Mouse (Mus musculus) forebrain, embryonic 10.5 days (tissue): ENCODE results near the gene Pnpla7. TPM values are rescaled to one million over a fixed set of nuclear protein-coding genes. Genes with fewer than 3 reads are reported as not detected.

ENCODE experiments used
- DNase-seq: peaks from one replicate; pipeline ENCODE4 v3.0.0-alpha.2; 2017; ENCODE audit warnings: low spot score; ENCODE audit errors: extremely low spot score
- H3K27ac ChIP-seq: fragments of 300-500 bp; sonication (generic); 2 replicates; pipeline ENCODE4 v1.5.1; 2016; ENCODE audit warnings: mild to moderate bottlenecking
- H3K27me3 ChIP-seq: fragments of 300-500 bp; sonication (generic); 2 replicates; pipeline ENCODE4 v1.6.1; 2016; ENCODE audit warnings: mild to moderate bottlenecking; ENCODE audit not compliant: poor library complexity, severe bottlenecking
- H3K36me3 ChIP-seq: fragments of 300-500 bp; sonication (generic); replicated peaks from 2 replicates; pipeline ENCODE4 v1.6.1; 2016; ENCODE audit warnings: mild to moderate bottlenecking, moderate library complexity
- H3K4me1 ChIP-seq: fragments of 300-500 bp; sonication (generic); 2 replicates; pipeline ENCODE4 v1.6.1; 2016
- H3K4me3 ChIP-seq: fragments of 300-500 bp; sonication (generic); 2 replicates; pipeline ENCODE4 v1.5.1; 2016; ENCODE audit warnings: mild to moderate bottlenecking, moderate library complexity
- H3K9me3 ChIP-seq: fragments of 300-500 bp; sonication (generic); 2 replicates; pipeline ENCODE4 v1.6.1; 2016; ENCODE audit warnings: mild to moderate bottlenecking, moderate library complexity
- WGBS: fragments of 180-500 bp; shearing (Covaris S2); methylation state at CpG from one replicate; pipeline ENCODE4 v1.1.7; 2016; 5-methylcytosine and 5-hydroxymethylcytosine counted together
- polyA plus RNA-seq: library from polyadenylated mRNA; unstranded; fragments of >200 nt; fragmentation: Nextera tagmentation; extraction: Ambion mirVana; gene quantifications from 2 replicates; pipeline ENCODE4 v1.2.1, GENCODE M21; 2016

Pnpla7 gene
- polyA plus RNA-seq, 1 experiment from 2014 or later: 4.5 TPM

DNA sequence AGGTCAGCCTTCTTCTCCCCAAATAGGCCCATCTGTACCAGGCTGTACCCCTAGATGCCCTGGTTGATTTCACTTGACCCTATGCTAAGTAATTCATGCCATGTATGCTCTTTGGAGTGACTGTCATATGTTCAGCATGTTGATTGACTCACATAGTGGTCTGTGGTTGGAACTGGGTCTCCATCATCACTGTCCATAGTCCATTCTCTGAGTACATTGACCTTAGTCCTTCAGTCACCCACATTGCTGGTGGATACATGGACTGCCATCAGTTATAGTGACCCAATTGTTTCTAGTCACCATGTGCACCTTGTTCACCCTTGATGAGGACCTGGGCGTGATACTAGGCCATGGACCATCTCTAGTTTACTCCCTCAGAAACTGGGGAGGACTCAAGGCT is 30.9 kb downstream of the Pnpla7 start:
- WGBS: 88% methylated on average over 1 of the region's 1 CpGs

DNA sequence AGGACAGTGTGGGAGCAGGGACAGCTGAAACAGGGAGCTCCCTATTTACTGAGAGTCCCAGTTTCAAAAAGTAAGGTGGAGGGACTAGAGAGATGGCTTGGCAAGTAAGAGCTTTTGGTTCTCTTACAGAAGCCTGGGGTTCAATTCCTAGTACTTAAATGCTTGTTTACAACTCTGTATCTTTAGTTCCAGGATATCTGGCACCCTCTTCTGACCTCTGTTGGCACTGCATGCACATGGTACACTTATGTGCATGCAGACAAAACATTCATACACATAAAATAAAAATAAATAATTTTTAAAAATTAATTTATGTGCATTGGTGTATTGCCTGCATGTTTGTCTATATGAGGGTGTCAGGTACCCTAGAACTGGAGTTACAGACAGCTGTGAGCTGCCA is 32.4 kb downstream of the Pnpla7 start:
- Histone ChIP-seq H3K4me1 (0 out of 2 replicates have a peak, but pooled peaks cover 6% of the 10 kb centered on the region), H3K27me3 (no peaks in the 10 kb centered on the region), H3K9me3 (no peaks in the 10 kb centered on the region), H3K27ac (no peak overlapping the region), H3K36me3 (no peaks in the 10 kb centered on the region), H3K4me3 (no peak overlapping the region)
- DNase-seq: no peak

More for the DNA sequence above, 30.9 kb downstream of the Pnpla7 start:
- H3K9me3 ChIP-seq: no peaks in the 10 kb centered on the region
- no peaks in the 10 kb centered on the region for H3K36me3 ChIP-seq
- no peak overlapping the region for H3K4me3 ChIP-seq
- no peak overlapping the region for H3K27ac ChIP-seq
- 0 out of 2 replicates have a peak, but pooled peaks cover 6% of the 10 kb centered on the region for H3K4me1 ChIP-seq
- no peak for DNase-seq
- no peaks in the 10 kb centered on the region for H3K27me3 ChIP-seq

DNA sequence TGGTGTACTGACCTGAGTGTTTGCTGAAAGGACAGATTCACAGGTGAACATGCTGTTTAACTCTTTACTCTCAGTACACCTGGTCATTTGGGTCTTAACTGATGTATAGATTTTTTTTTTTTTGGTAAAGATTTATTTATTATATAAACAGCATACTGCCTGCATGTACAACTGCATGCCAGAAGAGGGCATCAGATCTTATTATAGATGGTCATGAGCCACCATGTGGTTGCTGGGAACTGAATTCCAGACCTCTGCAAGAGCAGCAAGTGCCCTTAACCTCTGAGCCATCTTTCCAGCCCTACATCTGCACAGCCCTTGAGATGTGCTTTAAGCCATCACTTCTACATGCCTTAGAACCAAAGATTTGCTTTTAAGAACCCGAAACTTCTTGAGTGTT is 46.8 kb downstream of the Pnpla7 start:
- DNase-seq: no peak
- Histone ChIP-seq H3K36me3 (no peaks in the 10 kb centered on the region), H3K4me3 (no peak overlapping the region), H3K4me1 (0 out of 2 replicates have a peak, but pooled peaks cover 2% of the 10 kb centered on the region), H3K27ac (no peak overlapping the region), H3K27me3 (no peaks in the 10 kb centered on the region), H3K9me3 (no peaks in the 10 kb centered on the region)
- WGBS: 92% methylated on average over 1 of the region's 1 CpGs

DNA sequence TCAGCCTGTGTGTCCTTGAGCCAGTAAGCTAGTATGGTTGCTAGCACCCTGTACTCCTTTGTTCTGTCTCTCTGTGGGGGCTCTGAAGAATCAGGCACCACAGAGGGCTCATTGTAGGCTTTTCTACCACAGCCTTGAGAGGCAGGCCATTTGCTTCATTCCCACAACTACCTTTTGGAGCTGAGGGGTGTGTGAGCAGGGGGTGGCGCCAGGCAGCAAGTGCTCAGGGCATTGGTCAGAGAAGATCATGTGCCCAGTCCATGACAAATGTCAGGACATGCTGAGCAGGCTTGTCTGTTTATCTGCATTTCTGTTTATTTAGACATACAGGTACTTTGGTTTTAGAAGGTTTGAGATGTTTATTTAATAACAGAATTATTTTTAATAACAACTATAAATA is 49.3 kb downstream of the Pnpla7 start:
- H3K27me3 ChIP-seq: no peaks in the 10 kb centered on the region
- H3K36me3 ChIP-seq: no peaks in the 10 kb centered on the region
- no peaks in the 10 kb centered on the region for H3K4me1 ChIP-seq
- H3K9me3 ChIP-seq: no peaks in the 10 kb centered on the region
- 82% methylated on average over 1 of the region's 1 CpGs for WGBS
- H3K27ac ChIP-seq: no peak overlapping the region
- DNase-seq: no peak
- H3K4me3 ChIP-seq: no peak overlapping the region

DNA sequence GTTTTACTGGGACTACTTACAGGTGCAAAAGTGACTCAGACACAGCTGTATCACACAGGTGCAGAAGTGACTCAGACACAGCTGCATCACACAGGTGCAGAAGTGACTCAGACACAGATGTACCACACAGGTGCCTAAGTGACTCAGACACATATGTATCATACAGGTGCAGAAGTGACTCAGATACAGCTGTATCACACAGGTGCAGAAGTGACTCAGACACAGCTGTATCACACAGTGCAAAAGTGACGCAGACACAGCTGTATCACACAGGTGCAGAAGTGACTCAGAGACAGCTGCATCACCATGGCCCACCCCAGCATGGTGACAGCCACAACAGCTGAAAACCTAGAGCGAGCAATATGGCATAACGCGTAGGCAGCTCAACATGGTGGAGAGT is 59.2 kb downstream of the Pnpla7 start:
- DNase-seq: no peak

DNA sequence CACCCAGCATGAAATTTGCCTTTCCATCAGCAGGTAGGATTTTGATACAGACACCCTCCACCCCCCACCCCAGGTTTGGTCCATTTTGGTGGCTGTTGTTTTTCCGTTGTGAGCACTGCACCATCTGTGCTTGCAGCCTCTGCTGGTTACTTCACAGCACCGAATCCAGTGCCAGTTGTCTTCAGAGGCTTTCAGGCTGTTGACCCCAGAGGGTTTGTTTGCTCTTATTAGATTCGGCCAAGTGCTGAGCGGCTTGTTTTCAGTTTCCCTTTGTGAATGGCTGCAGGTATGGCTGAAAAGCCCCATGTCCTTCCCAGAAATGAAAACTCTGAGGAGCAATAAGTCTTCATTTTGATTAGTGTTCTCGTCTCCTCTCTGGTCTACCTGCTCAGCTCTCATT is 64.3 kb downstream of the Pnpla7 start:
- H3K4me3 ChIP-seq: no peak overlapping the region
- no peaks in the 10 kb centered on the region for H3K36me3 ChIP-seq
- no peak overlapping the region for H3K27ac ChIP-seq
- no peaks in the 10 kb centered on the region for H3K9me3 ChIP-seq
- 91% methylated on average over 5 of the region's 5 CpGs for WGBS
- no peak for DNase-seq
- no peaks in the 10 kb centered on the region for H3K27me3 ChIP-seq
- H3K4me1 ChIP-seq: no peaks in the 10 kb centered on the region

More for the DNA sequence above, 59.2 kb downstream of the Pnpla7 start:
- Histone ChIP-seq H3K4me1 (no peaks in the 10 kb centered on the region), H3K4me3 (no peak overlapping the region), H3K27me3 (no peaks in the 10 kb centered on the region), H3K27ac (no peak overlapping the region), H3K36me3 (no peaks in the 10 kb centered on the region), H3K9me3 (no peaks in the 10 kb centered on the region)
- 97% methylated on average over 4 of the region's 4 CpGs for WGBS

DNA sequence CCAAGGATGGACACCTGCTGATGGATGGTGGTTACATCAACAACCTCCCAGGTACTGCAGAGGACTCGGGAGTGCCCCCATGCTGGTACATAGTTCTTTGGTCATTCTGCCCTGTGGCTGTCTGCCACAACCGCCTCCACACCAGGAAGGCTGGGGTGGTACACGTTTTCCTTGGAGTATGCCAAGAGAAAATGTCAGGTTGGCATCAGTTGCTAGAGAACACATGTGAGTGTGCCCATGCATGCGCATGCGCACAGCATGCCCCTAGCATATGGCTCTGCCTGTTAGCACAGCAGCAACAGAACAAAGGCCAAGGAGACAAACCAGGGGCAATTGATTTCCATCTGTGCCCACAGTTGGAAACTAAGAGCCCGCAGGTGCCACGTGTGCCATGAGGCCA is 75.1 kb downstream of the Pnpla7 start:
- DNase-seq: no peak
- Histone ChIP-seq H3K27ac (0 out of 2 replicates have a peak overlapping the region, but pooled peaks have one; percentile 4), H3K4me1 (peaks cover 23% of the 10 kb centered on the region), H3K4me3 (no peak overlapping the region), H3K9me3 (no peaks in the 10 kb centered on the region), H3K36me3 (peaks cover 5% of the 10 kb centered on the region), H3K27me3 (no peaks in the 10 kb centered on the region)
- WGBS: 89% methylated on average over 7 of the region's 7 CpGs

DNA sequence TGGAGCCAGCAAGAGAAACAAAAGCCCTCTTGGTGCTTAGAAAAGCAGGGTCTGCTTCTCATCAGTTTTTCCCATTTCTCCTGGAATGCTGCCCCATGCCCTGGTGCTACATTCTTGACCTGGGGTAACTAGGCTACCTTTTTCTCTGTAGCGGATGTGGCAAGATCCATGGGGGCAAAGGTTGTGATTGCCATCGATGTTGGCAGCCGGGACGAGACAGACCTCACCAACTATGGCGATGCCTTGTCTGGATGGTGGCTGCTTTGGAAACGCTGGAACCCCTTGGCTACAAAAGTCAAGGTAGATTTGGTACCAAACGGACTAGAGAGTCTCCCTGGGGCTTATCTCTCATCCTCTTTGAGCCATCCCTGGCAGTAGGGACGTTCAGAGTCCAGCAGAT is 75.6 kb downstream of the Pnpla7 start:
- 91% methylated on average over 8 of the region's 8 CpGs for WGBS
- DNase-seq: no peak
- Histone ChIP-seq H3K27me3 (no peaks in the 10 kb centered on the region), H3K4me1 (peaks cover 23% of the 10 kb centered on the region), H3K4me3 (no peak overlapping the region), H3K36me3 (peaks cover 8% of the 10 kb centered on the region), H3K27ac (0 out of 2 replicates have a peak overlapping the region, but pooled peaks have one; percentile 4), H3K9me3 (no peaks in the 10 kb centered on the region)

DNA sequence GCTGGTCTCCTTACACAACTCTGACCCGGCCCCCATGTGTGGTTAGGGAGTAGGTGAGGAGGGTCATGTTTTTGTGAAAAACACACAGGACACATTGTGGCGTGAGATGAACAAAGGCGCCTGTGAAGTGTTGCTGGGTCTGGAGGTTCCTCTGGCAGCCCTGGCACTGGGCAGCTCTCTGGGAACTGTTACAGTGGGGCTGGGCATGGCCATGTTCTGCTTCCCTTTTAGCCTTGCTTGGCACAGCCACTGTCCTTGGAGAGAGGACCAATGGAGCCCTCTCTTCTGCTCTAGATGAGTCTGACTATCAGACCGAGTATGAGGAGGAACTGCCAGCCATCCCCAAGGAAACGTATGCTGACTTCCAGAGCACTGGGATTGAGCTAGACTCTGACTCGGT is 77.3 kb downstream of the Pnpla7 start:
- H3K4me3 ChIP-seq: no peak overlapping the region
- no peak for DNase-seq
- H3K27ac ChIP-seq: no peak overlapping the region
- no peaks in the 10 kb centered on the region for H3K27me3 ChIP-seq
- H3K9me3 ChIP-seq: no peaks in the 10 kb centered on the region
- 93% methylated on average over 6 of the region's 6 CpGs for whole genome bisulfite sequencing
- H3K36me3 ChIP-seq: peaks cover 20% of the 10 kb centered on the region
- H3K4me1 ChIP-seq: peaks cover 26% of the 10 kb centered on the region

DNA sequence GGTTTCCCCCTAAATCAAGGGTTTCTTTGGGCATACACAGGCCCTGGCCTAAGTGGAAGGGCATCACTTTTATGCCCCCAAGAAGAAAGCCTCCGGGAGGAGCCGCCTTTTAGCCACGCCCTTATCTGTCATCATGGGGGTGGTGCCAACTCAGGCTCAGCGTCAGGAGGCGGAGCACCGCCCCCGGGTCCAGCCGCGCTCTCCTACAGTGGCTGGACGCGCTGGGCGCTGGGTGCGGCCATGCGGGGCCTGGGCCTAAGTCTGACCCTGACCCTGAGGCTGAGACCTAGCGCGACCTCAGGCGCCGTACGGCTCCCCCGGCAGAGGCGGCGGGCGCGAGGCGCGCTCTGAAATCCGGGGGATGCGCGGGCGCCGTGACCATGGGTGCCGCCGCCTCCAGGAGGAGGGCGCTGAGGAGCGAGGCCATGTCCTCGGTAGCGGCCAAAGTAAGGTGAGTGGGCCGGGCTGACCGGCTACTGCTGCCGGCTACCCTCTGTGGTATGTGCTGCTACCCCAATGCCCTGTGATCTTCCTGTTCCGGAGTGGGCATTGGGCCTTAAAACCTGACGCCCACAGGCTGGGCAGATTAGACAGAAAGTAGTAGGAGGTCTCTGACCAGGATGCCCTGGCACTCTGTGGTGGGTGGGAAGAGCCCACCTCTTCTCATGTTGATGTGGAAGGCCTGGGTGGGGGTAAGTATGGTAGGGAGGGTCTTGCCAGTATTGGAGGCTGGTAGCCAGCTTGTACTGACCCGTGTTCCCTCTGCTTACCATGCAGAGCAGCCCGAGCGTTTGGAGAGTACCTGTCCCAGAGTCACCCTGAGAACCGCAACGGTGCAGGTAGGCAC is 78.6 kb downstream of the Pnpla7 start, which contains the start of gene Nsmf:
TSS of gene Nsmf (plus strand) at position 135 of the 847 bp plus-strand sequence.
- Histone ChIP-seq H3K27me3 (no peaks in the 10 kb centered on the region), H3K36me3 (peaks cover 32% of the 10 kb centered on the region), H3K27ac (peak within 1 kb of the TSS; percentile 91), H3K4me1 (peaks cover 26% of the 10 kb centered on the region), H3K4me3 (peak within 1 kb of the TSS; percentile 90), H3K9me3 (no peaks in the 10 kb centered on the region)
- peak; percentile 81 for DNase-seq
- 5% methylated on average over 47 of the region's 47 CpGs for WGBS

DNA sequence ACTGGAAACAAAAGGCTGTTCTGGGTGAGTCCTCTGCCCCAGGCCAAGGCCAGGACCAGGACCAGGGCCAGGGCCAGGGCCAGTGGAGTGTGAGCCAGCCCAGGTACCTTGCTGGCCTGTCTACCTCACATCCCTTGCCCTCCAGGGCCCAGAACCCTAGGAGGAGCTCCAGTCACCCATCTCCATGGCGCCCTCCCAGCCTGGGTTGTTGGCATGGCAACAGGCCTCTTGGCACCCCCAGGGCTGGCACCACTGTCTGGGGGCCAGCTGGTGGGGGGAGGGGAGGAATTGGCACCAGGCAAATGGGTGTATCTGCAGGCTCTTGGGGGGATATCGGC is 79.2 kb downstream of the Pnpla7 start:
- Histone ChIP-seq H3K4me3 (peak overlapping the region; percentile 90), H3K4me1 (peaks cover 26% of the 10 kb centered on the region), H3K9me3 (no peaks in the 10 kb centered on the region), H3K27ac (peak overlapping the region; percentile 91), H3K27me3 (no peaks in the 10 kb centered on the region), H3K36me3 (peaks cover 38% of the 10 kb centered on the region)
- DNase-seq: no peak
- WGBS: 80% methylated on average over 2 of the region's 2 CpGs

DNA sequence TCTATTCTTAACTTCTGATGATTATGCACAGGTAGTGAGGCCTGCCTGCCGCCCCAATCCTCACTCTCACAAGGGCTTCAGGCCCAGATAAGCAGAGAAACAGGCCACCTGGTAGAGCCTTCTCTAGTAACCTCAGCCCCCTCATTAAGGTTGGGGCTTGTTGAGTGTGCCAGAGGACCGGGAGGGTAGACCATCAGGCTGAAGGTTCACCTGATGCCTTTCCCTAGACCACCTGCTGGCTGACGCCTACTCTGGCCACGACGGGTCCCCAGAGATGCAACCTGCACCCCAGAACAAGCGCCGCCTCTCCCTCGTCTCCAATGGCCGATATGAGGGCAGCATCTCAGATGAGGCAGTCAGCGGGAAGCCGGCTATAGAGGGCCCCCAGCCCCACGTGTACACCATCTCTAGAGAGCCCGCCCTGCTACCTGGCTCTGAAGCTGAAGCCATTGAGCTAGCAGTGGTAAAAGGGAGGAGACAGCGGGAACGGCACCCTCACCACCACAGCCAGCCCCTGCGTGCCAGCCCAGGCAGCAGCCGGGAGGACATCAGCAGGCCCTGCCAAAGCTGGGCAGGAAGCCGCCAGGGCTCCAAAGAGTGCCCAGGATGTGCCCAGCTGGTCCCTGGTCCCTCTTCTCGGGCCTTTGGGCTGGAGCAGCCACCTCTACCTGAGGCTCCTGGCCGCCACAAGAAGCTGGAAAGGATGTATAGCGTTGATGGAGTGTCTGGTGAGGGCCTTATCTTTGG is 79.7 kb downstream of the Pnpla7 start:
- Histone ChIP-seq H3K4me3 (peak overlapping the region; percentile 90), H3K9me3 (no peaks in the 10 kb centered on the region), H3K27me3 (no peaks in the 10 kb centered on the region), H3K36me3 (peaks cover 43% of the 10 kb centered on the region), H3K27ac (peak overlapping the region; percentile 91; the same call in 1 of the 2 replicates), H3K4me1 (peaks cover 26% of the 10 kb centered on the region)
- WGBS: 93% methylated on average over 21 of the region's 21 CpGs
- DNase-seq: no peak

DNA sequence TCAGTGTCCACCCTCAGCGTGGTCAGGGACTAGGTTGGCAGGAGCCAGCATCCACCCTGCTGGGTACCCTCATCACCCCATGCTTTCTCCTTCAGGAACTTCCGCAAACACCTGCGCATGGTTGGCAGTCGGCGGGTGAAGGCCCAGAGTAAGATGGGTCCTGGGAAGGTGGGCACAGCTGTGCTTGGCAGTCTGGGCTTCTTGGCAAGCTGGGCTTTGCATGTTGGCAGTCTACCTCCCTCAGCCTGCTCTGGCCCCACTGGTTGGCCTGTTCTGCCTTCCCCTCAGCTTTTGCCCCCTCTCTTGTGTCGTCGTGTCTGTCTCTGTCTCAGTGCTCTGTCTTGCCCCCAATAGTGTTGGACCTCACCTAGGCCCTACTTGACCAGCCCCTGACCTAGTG is 83.1 kb downstream of the Pnpla7 start:
- WGBS: 87% methylated on average over 7 of the region's 7 CpGs
- H3K36me3 ChIP-seq: peaks cover 68% of the 10 kb centered on the region
- no peaks in the 10 kb centered on the region for H3K27me3 ChIP-seq
- no peak overlapping the region for H3K4me3 ChIP-seq
- no peaks in the 10 kb centered on the region for H3K9me3 ChIP-seq
- peaks cover 22% of the 10 kb centered on the region for H3K4me1 ChIP-seq
- no peak overlapping the region for H3K27ac ChIP-seq
- no peak for DNase-seq
